Mouse (Mus musculus) spleen, adult 2 months (tissue): ENCODE data around the gene Rbms2. TPM values are rescaled to one million over a fixed set of nuclear protein-coding genes. Genes with fewer than 3 reads are reported as not detected.

ENCODE experiments used
- DNase-seq, 2 experiments: peaks; one replicate each; pipeline versions ENCODE4 v3.0.0 to v3.0.0-alpha.2; 2012 to 2021; ENCODE audit warnings: low spot score in 2 of 2, low read depth in 1 of 2
- H3K27ac ChIP-seq: fragments of 200-500 bp; 2 replicates; pipeline ENCODE4 v1.5.1; 2012; ENCODE audit warnings: low read length, inconsistent platforms; ENCODE audit not compliant: insufficient read depth
- H3K27me3 ChIP-seq: fragments of 200-500 bp; 2 replicates; pipeline ENCODE4 v1.6.1; 2012; ENCODE audit warnings: mild to moderate bottlenecking, moderate library complexity, low read length, inconsistent platforms; ENCODE audit not compliant: control insufficient read depth, insufficient read depth
- H3K36me3 ChIP-seq: fragments of 200-500 bp; 2 replicates; pipeline ENCODE4 v1.6.1; 2012; ENCODE audit warnings: mild to moderate bottlenecking, low read length, inconsistent platforms; ENCODE audit not compliant: control insufficient read depth, insufficient read depth
- H3K4me1 ChIP-seq: fragments of 200-500 bp; 2 replicates; pipeline ENCODE4 v1.6.1; 2011; ENCODE audit warnings: inconsistent platforms; ENCODE audit not compliant: control insufficient read depth, insufficient read depth, insufficient read length
- H3K4me3 ChIP-seq: fragments of 200-500 bp; 2 replicates; pipeline ENCODE4 v1.5.1; 2011; ENCODE audit warnings: mild to moderate bottlenecking, inconsistent platforms; ENCODE audit not compliant: insufficient read depth, insufficient read length; ENCODE audit errors: extremely low read depth
- CTCF ChIP-seq: fragments of 200-500 bp; IDR thresholded peaks from 2 replicates; pipeline ENCODE4 v1.5.1; 2011; ENCODE audit warnings: mild to moderate bottlenecking, inconsistent platforms; ENCODE audit not compliant: insufficient read depth, insufficient read length, insufficient replicate concordance; ENCODE audit errors: extremely low read depth
- POLR2A ChIP-seq: fragments of 200-500 bp; IDR thresholded peaks from 2 replicates; pipeline ENCODE4 v1.6.1; 2011; ENCODE audit warnings: low read depth, low read length, inconsistent platforms
- WGBS: fragments of 180-500 bp; shearing (Covaris S2); methylation state at CpG from one replicate; pipeline ENCODE4 v1.1.7; 2018; 5-methylcytosine and 5-hydroxymethylcytosine counted together
- polyA plus RNA-seq: library from polyadenylated mRNA; depleted of rRNA; stranded (reverse); fragments of >200 nt; gene quantifications from 2 replicates; pipeline ENCODE4 v1.2.3, GENCODE M21; 2012; rRNA removed

Gene Rbms2
- polyA plus RNA-seq: 30.0 and 37.0 TPM in 2 replicates

- H3K27ac ChIP-seq: no peak within 1 kb of the TSS
- no peak for DNase-seq
- peak within 1 kb of the TSS; percentile 16; the same call in 1 of the 2 replicates for H3K4me3 ChIP-seq
- WGBS: 35% methylated on average over 6 of the region's 6 CpGs
- H3K27me3 ChIP-seq: no peaks in the 10 kb centered on the region
- H3K36me3 ChIP-seq: no peaks in the 10 kb centered on the region
- H3K4me1 ChIP-seq: peaks cover 7% of the 10 kb centered on the region; the same call in 1 of the 2 replicates
- no peak for TF ChIP-seq CTCF
- TF ChIP-seq POLR2A: no peak
Observed at GRCm38 (mm10) chr10:128179989-128180388, at the start of gene Rbms2. TSS of gene Rbms2 (minus strand) at chr10:128180297.

GRCm38 (mm10) chr10:128228009-128228408, 47.9 kb upstream of the Rbms2 start:
- Histone ChIP-seq H3K4me3 (no peak overlapping the region), H3K27me3 (no peaks in the 10 kb centered on the region), H3K27ac (no peak overlapping the region), H3K36me3 (no peaks in the 10 kb centered on the region), H3K4me1 (peaks cover 7% of the 10 kb centered on the region; the same call in 1 of the 2 replicates)
- 89% methylated on average over 8 of the region's 8 CpGs for WGBS
- no peak for DNase-seq
- TF ChIP-seq CTCF (no peak), POLR2A (no peak)

- Histone ChIP-seq H3K36me3 (no peaks in the 10 kb centered on the region), H3K4me1 (peaks cover 7% of the 10 kb centered on the region; the same call in 1 of the 2 replicates), H3K27me3 (no peaks in the 10 kb centered on the region), H3K27ac (no peak overlapping the region), H3K4me3 (no peak overlapping the region)
- WGBS: 77% methylated on average over 9 of the region's 9 CpGs
- no peak for DNase-seq
- no peak for TF ChIP-seq CTCF
- no peak for TF ChIP-seq POLR2A
Observed at GRCm38 (mm10) chr10:128227592-128227991, 47.5 kb upstream of the Rbms2 start.

GRCm38 (mm10) chr10:128225538-128225937, 45.4 kb upstream of the Rbms2 start, which contains the start of gene Mip:
TSS of gene Mip (plus strand) at chr10:128225838.
- Histone ChIP-seq H3K36me3 (no peaks in the 10 kb centered on the region), H3K27ac (no peak within 1 kb of the TSS), H3K27me3 (no peaks in the 10 kb centered on the region), H3K4me1 (peaks cover under 1% of the 10 kb centered on the region; the same call in 1 of the 2 replicates), H3K4me3 (no peak within 1 kb of the TSS)
- TF ChIP-seq POLR2A: no peak
- 75% methylated on average over 4 of the region's 4 CpGs for WGBS
- no peak for DNase-seq

- Histone ChIP-seq H3K36me3 (no peaks in the 10 kb centered on the region), H3K27ac (no peak overlapping the region), H3K4me3 (no peak overlapping the region), H3K4me1 (no peaks in the 10 kb centered on the region), H3K27me3 (no peaks in the 10 kb centered on the region)
- TF ChIP-seq POLR2A: no peak
- TF ChIP-seq CTCF: no peak
- 87% methylated on average over 5 of the region's 5 CpGs for WGBS
- no peak for DNase-seq
Observed at GRCm38 (mm10) chr10:128225064-128225463, 45.0 kb upstream of the Rbms2 start.

- no peak for TF ChIP-seq CTCF
- no peak for TF ChIP-seq POLR2A
- H3K27me3 ChIP-seq: no peaks in the 10 kb centered on the region
- H3K27ac ChIP-seq: no peak overlapping the region
- no peaks in the 10 kb centered on the region for H3K4me1 ChIP-seq
- no peaks in the 10 kb centered on the region for H3K36me3 ChIP-seq
- no peak for DNase-seq
- WGBS: 64% methylated on average over 16 of the region's 16 CpGs
- H3K4me3 ChIP-seq: no peak overlapping the region
Observed at GRCm38 (mm10) chr10:128221533-128222286, 41.6 kb upstream of the Rbms2 start.
